Mouse (Mus musculus): Measurements from ENCODE around the gene Trf.

GRCm38 (mm10) chr9:103234059-103234458, 3.8 kb upstream of the Trf start:
- no peak for TF ChIP-seq CTCF (IDR thresholded peaks at IDR 0.05; ENCODE audit: low read depth)
- no peak for TF ChIP-seq EP300 (IDR thresholded peaks at IDR 0.05; ENCODE audit: low read depth)
